Mouse (Mus musculus) heart, postnatal 10 days (tissue): ENCODE data around the gene Il6ra. TPM values are rescaled to one million over a fixed set of nuclear protein-coding genes. Genes with fewer than 3 reads are reported as not detected.

Experiments used
- DNase-seq, 2 experiments: peaks; one replicate each; pipeline ENCODE4 v3.0.0; 2021
- intact Hi-C: fragments of 180-260 bp; cut with DNase I; formaldehyde crosslinking; loops from one replicate; pipeline ENCODE4 v1.15.1; 2025
- total RNA-seq, 2 experiments: library from RNA; stranded (reverse); gene quantifications; 2 replicates each; pipeline ENCODE4 v1.2.3; 2021

The Il6ra gene
- total RNA-seq, 2 experiments from 2014 or later = 3.9 to 4.0 TPM

- intact Hi-C loops = loop anchor here (5.0 kb wide), 1 partner anchor 102 kb away; the partner anchor contains the start of gene Atp8b2
- no peak for DNase-seq
These were observed 53.1 kb downstream of the Il6ra start for GRCm38 (mm10) chr3:89859936-89860335.

DNA sequence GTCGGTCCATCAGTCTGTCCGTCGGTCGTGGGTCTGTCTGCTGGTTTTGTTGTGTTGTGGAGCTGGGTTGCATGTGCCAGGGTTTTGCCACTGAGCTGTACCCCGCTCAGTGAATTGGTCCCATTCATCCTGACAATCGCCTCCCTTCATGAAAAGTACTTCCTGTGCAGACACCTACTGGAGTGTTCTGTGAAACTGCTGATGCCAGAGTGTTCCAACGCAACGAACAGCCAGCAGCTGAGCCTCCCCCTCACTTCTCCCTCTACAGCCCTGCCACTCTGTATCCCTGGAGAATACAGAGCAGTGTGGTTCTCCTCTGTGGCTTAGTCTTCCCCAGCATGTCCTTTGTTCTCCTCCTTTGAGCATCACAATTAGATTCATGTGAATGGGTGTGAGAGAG, 54.1 kb downstream of the Il6ra start:
- no peak for DNase-seq
- intact Hi-C loops = loop anchor here (1.0 kb wide), 1 partner anchor 43 kb away; no protein-coding TSS in a partner anchor

GRCm38 (mm10) chr3:89858123-89858522, 54.9 kb downstream of the Il6ra start:
- intact Hi-C loops = loop anchor here (1.0 kb wide), 1 partner anchor 42 kb away; no protein-coding TSS in a partner anchor
- DNase-seq = peak; percentile 54 to 64

- DNase-seq = no peak
- intact Hi-C loops = loop anchor here (1.0 to 2.0 kb wide), 2 partner anchors 72 to 127 kb away; no protein-coding TSS in a partner anchor
These were observed 55.6 kb downstream of the Il6ra start for GRCm38 (mm10) chr3:89857353-89857752.

DNA sequence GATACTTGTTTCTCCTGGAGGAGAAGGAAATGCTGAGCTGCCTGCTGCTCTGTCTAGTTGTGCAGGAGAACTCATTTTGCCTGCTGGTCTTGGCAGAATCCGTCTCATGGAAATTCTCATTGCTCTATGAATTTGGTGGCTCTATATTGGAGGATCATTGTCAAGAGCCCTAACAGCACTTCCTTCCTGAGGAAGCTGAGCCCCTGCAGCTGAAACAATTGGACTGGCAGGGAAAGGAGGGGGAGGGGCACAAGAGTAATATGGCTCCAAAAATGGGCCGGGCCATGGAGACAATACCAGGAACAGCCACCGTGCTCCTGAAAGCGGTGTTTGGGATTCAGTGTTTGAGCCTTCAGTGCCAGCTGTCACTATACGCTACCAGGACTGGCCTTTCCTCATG, 59.2 kb downstream of the Il6ra start:
- peak; percentile 73 to 74 for DNase-seq
- intact Hi-C loops = loop anchor here (1.0 kb wide), 1 partner anchor 21 kb away; no protein-coding TSS in a partner anchor

DNA sequence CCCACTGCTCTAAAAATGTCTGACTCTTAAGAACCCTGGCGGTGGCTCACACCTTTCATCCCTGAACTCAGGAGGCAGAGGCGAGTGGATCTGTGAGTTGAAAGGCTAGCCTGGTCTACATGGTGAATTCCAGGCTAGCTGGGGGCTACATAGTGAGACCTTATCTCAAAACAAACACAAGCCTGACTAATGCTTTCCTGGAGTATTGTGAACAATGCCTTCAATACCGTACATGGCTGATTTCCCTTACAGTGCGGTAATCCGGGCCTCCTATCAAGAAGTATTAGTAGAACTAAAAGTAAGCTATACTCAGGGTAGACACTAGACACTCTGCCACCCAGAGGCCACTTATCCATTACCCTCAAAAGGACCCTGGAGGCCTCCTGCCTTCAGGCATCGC, 64.9 kb downstream of the Il6ra start:
- DNase-seq = no peak
- intact Hi-C loops = no loop called here

GRCm38 (mm10) chr3:89847596-89847995, 65.4 kb downstream of the Il6ra start:
- no peak for DNase-seq
- intact Hi-C loops = no loop called here

GRCm38 (mm10) chr3:89847126-89847525, 65.9 kb downstream of the Il6ra start:
- intact Hi-C loops = no loop called here
- no peak for DNase-seq

- intact Hi-C loops = no loop called here
- DNase-seq = no peak
These were observed 67.2 kb downstream of the Il6ra start for GRCm38 (mm10) chr3:89845814-89846213.

DNA sequence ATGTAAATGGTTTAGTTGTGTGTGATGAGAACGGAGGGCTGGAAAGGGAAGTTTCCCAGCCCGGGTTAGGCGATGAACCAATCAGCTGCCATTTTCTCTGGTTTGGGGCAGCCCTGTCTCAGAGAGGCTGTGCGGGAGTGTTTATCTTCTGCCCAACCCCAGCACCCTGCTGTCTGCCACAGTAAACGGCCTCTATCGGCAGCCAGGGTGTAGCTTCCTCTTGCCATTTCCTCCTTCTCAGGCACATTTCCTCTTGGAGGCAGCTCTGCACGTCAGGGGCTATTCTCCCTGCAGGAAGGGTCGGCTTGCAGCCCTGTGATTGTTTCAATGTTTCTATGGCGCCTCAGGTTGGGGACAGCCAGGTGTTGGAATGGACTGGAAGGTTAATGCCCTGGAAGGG, 69.8 kb downstream of the Il6ra start:
- intact Hi-C loops = loop anchor here (1.0 kb wide), 1 partner anchor 8 kb away; no protein-coding TSS in a partner anchor
- DNase-seq = peak; percentile 63

GRCm38 (mm10) chr3:89842258-89842657, 70.7 kb downstream of the Il6ra start:
- peak in 1 of 2 experiments; percentile 68 for DNase-seq

DNA sequence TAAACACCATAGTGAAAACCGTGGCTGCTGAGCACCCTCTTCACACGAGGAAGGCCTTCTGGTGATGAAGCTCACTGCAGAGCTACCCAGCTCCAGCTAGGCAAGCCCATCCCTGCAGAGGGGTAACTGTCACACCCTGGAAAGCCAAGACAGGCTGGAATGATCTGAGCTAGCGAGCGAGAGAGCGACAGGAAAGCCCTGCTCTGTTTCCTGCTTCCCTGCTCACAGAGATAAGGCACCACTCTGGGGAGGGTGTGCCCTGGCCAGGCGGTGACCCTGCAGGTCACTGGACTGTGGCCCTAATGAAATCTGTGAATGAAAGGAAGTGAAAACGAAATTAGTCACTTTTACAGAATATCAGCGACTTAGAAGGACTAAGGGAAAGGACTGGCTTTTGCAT, 77.6 kb downstream of the Il6ra start:
- intact Hi-C loops = loop anchor here (1.0 kb wide), 1 partner anchor 8 kb away; no protein-coding TSS in a partner anchor
- DNase-seq = peak in 1 of 2 experiments; percentile 44

More at GRCm38 (mm10) chr3:89842258-89842657, 70.7 kb downstream of the Il6ra start:
- intact Hi-C loops = no loop called here

- peak; percentile 39 to 53 for DNase-seq
- intact Hi-C loops = no loop called here
These were observed 82.0 kb downstream of the Il6ra start, which contains the start of gene She for GRCm38 (mm10) chr3:89830815-89831591. Gene She (plus strand): TSS chr3:89831370.

GRCm38 (mm10) chr3:89826295-89826694, 86.7 kb downstream of the Il6ra start:
- no peak for DNase-seq
- intact Hi-C loops = no loop called here

- no peak for DNase-seq
- intact Hi-C loops = no loop called here
These were observed 89.4 kb downstream of the Il6ra start for GRCm38 (mm10) chr3:89823594-89823993.

GRCm38 (mm10) chr3:89821548-89822480, 91.2 kb downstream of the Il6ra start:
- no peak for DNase-seq

GRCm38 (mm10) chr3:89821096-89821513, 91.9 kb downstream of the Il6ra start:
- no peak for DNase-seq
- intact Hi-C loops = no loop called here

More at GRCm38 (mm10) chr3:89821548-89822480, 91.2 kb downstream of the Il6ra start:
- intact Hi-C loops = no loop called here

GRCm38 (mm10) chr3:89820311-89821095, 92.5 kb downstream of the Il6ra start:
- DNase-seq = no peak
- intact Hi-C loops = no loop called here

DNA sequence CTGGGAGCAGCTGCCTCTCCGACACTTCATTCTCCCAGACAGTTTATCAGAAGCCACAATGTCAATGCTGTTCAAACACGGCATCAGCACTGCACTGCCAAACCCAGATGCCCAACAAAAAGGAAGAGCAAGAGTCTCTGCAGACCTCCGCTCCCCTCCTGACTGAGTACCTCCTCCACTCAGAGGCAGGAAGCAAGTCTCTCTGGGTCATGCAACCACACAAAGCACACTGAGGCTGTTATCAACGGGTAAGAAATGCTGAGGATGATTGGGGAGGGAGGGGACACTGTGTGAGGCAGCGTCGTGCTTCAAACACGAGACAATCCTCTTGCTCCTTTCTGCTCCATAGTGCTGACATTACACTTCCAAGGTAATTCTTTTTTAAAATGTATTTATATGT, 93.1 kb downstream of the Il6ra start:
- DNase-seq = no peak
- intact Hi-C loops = no loop called here

DNA sequence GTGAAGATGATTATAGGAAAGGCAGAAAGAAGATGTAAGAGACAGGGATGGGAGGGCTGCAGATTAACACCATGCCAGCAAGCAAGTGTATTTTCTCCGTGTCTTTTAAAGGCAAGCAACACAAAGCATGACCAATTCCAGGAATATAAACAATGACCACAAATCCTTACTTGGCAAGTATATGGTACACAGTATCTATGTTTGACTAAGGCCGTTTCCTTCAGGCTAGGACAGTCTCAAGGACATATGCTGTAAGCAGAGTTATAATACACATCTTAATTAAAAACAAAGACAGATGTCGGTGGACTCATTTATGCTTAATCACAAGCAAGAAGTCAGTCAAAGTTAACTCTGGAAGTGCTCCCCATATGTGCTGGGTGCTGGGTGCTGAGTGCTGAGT, 94.4 kb downstream of the Il6ra start:
- intact Hi-C loops = no loop called here
- no peak for DNase-seq
